Comparison of ENCODE assay signal across 8 mouse cellular contexts in the genomic region with DNA sequence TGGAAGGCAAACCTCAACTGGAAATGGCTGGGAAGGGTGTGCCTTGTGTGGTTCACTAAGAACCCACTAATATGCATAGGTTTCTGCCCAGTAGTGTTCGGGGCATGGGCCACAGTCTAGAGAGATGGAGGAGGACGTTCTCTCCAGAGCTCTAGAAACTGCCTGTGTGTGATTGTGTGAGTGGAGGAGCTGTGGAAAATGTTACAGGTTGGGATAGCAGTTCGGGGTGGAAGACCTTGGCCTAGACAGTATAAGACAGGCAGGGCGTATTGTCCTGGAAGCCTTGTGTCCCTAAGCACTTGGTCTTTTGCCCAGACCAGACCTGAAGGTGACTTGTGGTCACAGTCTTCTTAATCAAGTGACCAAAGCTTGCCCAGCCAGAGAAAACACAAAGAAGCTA. TPM values are rescaled to one million over a fixed set of nuclear protein-coding genes. Genes with fewer than 3 reads are reported as not detected.
DNase-seq lines count a peak whose midpoint lies in the region; ATAC-seq lines count a peak whose summit lies in the region.

No protein-coding gene starts in this region.

- peak overlapping the region; percentile 92 for H3K27ac ChIP-seq in brown adipose tissue, adult 24 weeks (replicated peaks; ENCODE audit: low read depth, low read length)
- peak overlapping the region; percentile 30; the same call in 1 of the 2 replicates for H3K27ac ChIP-seq in hindbrain, embryonic 13.5 days
- H3K27ac ChIP-seq in midbrain, embryonic 15.5 days: 0 out of 2 replicates have a peak overlapping the region, but pooled peaks have one; percentile 5

- H3K9me3 ChIP-seq in hindbrain, embryonic 13.5 days: no peaks in the 10 kb centered on the region
- H3K9me3 ChIP-seq in midbrain, embryonic 15.5 days: no peaks in the 10 kb centered on the region

- H3K36me3 ChIP-seq in hindbrain, embryonic 13.5 days: peaks cover 55% of the 10 kb centered on the region
- peaks cover 43% of the 10 kb centered on the region for H3K36me3 ChIP-seq in midbrain, embryonic 15.5 days (replicated peaks)

- H3K27me3 ChIP-seq in hindbrain, embryonic 13.5 days: no peaks in the 10 kb centered on the region
- H3K27me3 ChIP-seq in midbrain, embryonic 15.5 days (replicated peaks): no peaks in the 10 kb centered on the region

- peaks cover 24% of the 10 kb centered on the region for H3K4me1 ChIP-seq in brown adipose tissue, adult 24 weeks (ENCODE audit: control insufficient read depth, insufficient read depth, insufficient read length, low read length)
- peaks cover 68% of the 10 kb centered on the region for H3K4me1 ChIP-seq in hindbrain, embryonic 13.5 days (replicated peaks)
- peaks cover 52% of the 10 kb centered on the region for H3K4me1 ChIP-seq in midbrain, embryonic 15.5 days

- peak overlapping the region; percentile 86 for H3K4me2 ChIP-seq in hindbrain, embryonic 13.5 days
- H3K4me2 ChIP-seq in midbrain, embryonic 15.5 days: peak overlapping the region; percentile 77

- peak; percentile 31 for DNase-seq in kidney, adult 18-20 months
- DNase-seq in kidney, postnatal 25 days: no peak
- DNase-seq in urinary bladder, postnatal 36 days (ENCODE audit: low spot score in 2 of 2): no peak
- DNase-seq in left cerebral cortex, adult 11 months (ENCODE audit: low spot score): no peak

- ATAC-seq in hindbrain, embryonic 13.5 days (ENCODE audit: low FRiP score): no peak
- no peak for ATAC-seq in midbrain, embryonic 15.5 days (replicated peaks)
- no peak for ATAC-seq in granulocyte monocyte progenitor cell, adult 5-6 weeks (replicated peaks; ENCODE audit: poor library complexity, severe bottlenecking)

- H3K9ac ChIP-seq in hindbrain, embryonic 13.5 days: peak overlapping the region; percentile 90
- peak overlapping the region; percentile 45; the same call in 1 of the 2 replicates for H3K9ac ChIP-seq in midbrain, embryonic 15.5 days

- 77% methylated on average over 4 of the region's 4 CpGs for WGBS in hindbrain, embryonic 13.5 days
- WGBS in midbrain, embryonic 15.5 days: 74% methylated on average over 4 of the region's 4 CpGs

- peak overlapping the region; percentile 75 for H3K4me3 ChIP-seq in brown adipose tissue, adult 24 weeks (ENCODE audit: insufficient read depth, low read depth, low read length)
- H3K4me3 ChIP-seq in hindbrain, embryonic 13.5 days: peak overlapping the region; percentile 76
- H3K4me3 ChIP-seq in midbrain, embryonic 15.5 days: peak overlapping the region; percentile 75

RNA-seq across cellular contexts. Expression of gene Hnrnpl, which starts 4.1 kb away (rescaled TPM):
- polyA plus RNA-seq in brown adipose tissue, adult 24 weeks (2012; ENCODE audit: insufficient read depth, insufficient read length, missing spikeins): 122 and 131 TPM in 2 replicates
- polyA plus RNA-seq in hindbrain, embryonic 13.5 days (2015; fragmentation: Nextera tagmentation; extraction: Ambion mirVana): 200 and 202 TPM in 2 replicates
- 175 and 176 TPM in 2 replicates for polyA plus RNA-seq in midbrain, embryonic 15.5 days (2015; fragmentation: Nextera tagmentation; extraction: Ambion mirVana)
- 466 and 510 TPM in 2 replicates for total RNA-seq in granulocyte monocyte progenitor cell, adult 5-6 weeks (2014; fragmentation: Nextera tagmentation)
- 276 and 296 TPM in 2 replicates for total RNA-seq in granulocyte monocyte progenitor cell, adult 5-6 weeks (2017)

RNA-seq across cellular contexts. Expression of gene Ech1, which starts 12.6 kb away (rescaled TPM):
- 3,379 and 3,601 TPM in 2 replicates for polyA plus RNA-seq in brown adipose tissue, adult 24 weeks (2012; ENCODE audit: insufficient read depth, insufficient read length, missing spikeins)
- 81.8 and 87.5 TPM in 2 replicates for polyA plus RNA-seq in hindbrain, embryonic 13.5 days (2015; fragmentation: Nextera tagmentation; extraction: Ambion mirVana)
- 92.7 and 94.7 TPM in 2 replicates for polyA plus RNA-seq in midbrain, embryonic 15.5 days (2015; fragmentation: Nextera tagmentation; extraction: Ambion mirVana)
- 125 and 134 TPM in 2 replicates for total RNA-seq in granulocyte monocyte progenitor cell, adult 5-6 weeks (2014; fragmentation: Nextera tagmentation)
- total RNA-seq in granulocyte monocyte progenitor cell, adult 5-6 weeks (2017): 76.3 and 99.3 TPM in 2 replicates

RNA-seq across cellular contexts. Expression of gene Lgals4, which starts 21.2 kb away (rescaled TPM):
- polyA plus RNA-seq in brown adipose tissue, adult 24 weeks (2012; ENCODE audit: insufficient read depth, insufficient read length, missing spikeins): 12.0 and 14.6 TPM in 2 replicates
- 5.6 and 6.3 TPM in 2 replicates for polyA plus RNA-seq in hindbrain, embryonic 13.5 days (2015; fragmentation: Nextera tagmentation; extraction: Ambion mirVana)
- 5.6 and 8.2 TPM in 2 replicates for polyA plus RNA-seq in midbrain, embryonic 15.5 days (2015; fragmentation: Nextera tagmentation; extraction: Ambion mirVana)
- 20.5 and 20.8 TPM in 2 replicates for total RNA-seq in granulocyte monocyte progenitor cell, adult 5-6 weeks (2014; fragmentation: Nextera tagmentation)
- 3.9 and 6.6 TPM in 2 replicates for total RNA-seq in granulocyte monocyte progenitor cell, adult 5-6 weeks (2017)

RNA-seq across cellular contexts. Expression of gene Rinl, which starts 23.7 kb away (rescaled TPM):
- polyA plus RNA-seq in brown adipose tissue, adult 24 weeks (2012; ENCODE audit: insufficient read depth, insufficient read length, missing spikeins): 2.5 and 4.6 TPM in 2 replicates
- polyA plus RNA-seq in hindbrain, embryonic 13.5 days (2015; fragmentation: Nextera tagmentation; extraction: Ambion mirVana): 2.7 and 2.8 TPM in 2 replicates
- 2.4 and 3.3 TPM in 2 replicates for polyA plus RNA-seq in midbrain, embryonic 15.5 days (2015; fragmentation: Nextera tagmentation; extraction: Ambion mirVana)
- total RNA-seq in granulocyte monocyte progenitor cell, adult 5-6 weeks (2014; fragmentation: Nextera tagmentation): 67.9 and 72.3 TPM in 2 replicates
- 55.9 and 75.5 TPM in 2 replicates for total RNA-seq in granulocyte monocyte progenitor cell, adult 5-6 weeks (2017)

RNA-seq across cellular contexts. Expression of gene Nfkbib, which starts 45.1 kb away (rescaled TPM):
- 15.5 and 16.9 TPM in 2 replicates for polyA plus RNA-seq in brown adipose tissue, adult 24 weeks (2012; ENCODE audit: insufficient read depth, insufficient read length, missing spikeins)
- polyA plus RNA-seq in hindbrain, embryonic 13.5 days (2015; fragmentation: Nextera tagmentation; extraction: Ambion mirVana): 58.6 and 59.5 TPM in 2 replicates
- polyA plus RNA-seq in midbrain, embryonic 15.5 days (2015; fragmentation: Nextera tagmentation; extraction: Ambion mirVana): 65.8 and 66.5 TPM in 2 replicates
- 22.0 and 36.0 TPM in 2 replicates for total RNA-seq in granulocyte monocyte progenitor cell, adult 5-6 weeks (2014; fragmentation: Nextera tagmentation)
- total RNA-seq in granulocyte monocyte progenitor cell, adult 5-6 weeks (2017): 20.0 and 24.1 TPM in 2 replicates

Comparison
In these comparisons a context has a peak if more than half of its experiments do, and no peak if none do; other contexts are left out.
1. H3K27ac ChIP-seq: peak in every context shown above with its lines; median percentile 92 in brown adipose tissue, adult 24 weeks; 30 in hindbrain, embryonic 13.5 days; 5 in midbrain, embryonic 15.5 days.
2. RNA of gene Ech1, which starts 12.6 kb away (polyA plus RNA-seq): 3,379 to 3,601 TPM in brown adipose tissue, adult 24 weeks; 92.7 to 94.7 TPM in midbrain, embryonic 15.5 days and 81.8 to 87.5 TPM in hindbrain, embryonic 13.5 days; every median in the first group is over 10 times any median in the second.
3. Peak in every context shown above with its lines, with median percentiles within 50 percentile points of each other: H3K4me3 ChIP-seq.